Mouse (Mus musculus) erythroblast, embryonic 14.5 days (primary cell): ENCODE results near the gene Wnt2. TPM values are rescaled to one million over a fixed set of nuclear protein-coding genes. Genes with fewer than 3 reads are reported as not detected.

Experiments used
- H3K27me3 ChIP-seq: 2 replicates; pipeline ENCODE4 v1.6.1; 2012; ENCODE audit warnings: inconsistent platforms; ENCODE audit not compliant: control insufficient read depth
- H3K36me3 ChIP-seq: 2 replicates; pipeline ENCODE4 v1.6.1; 2012; ENCODE audit warnings: mild to moderate bottlenecking, inconsistent platforms; ENCODE audit not compliant: control insufficient read depth
- H3K4me1 ChIP-seq: 2 replicates; pipeline ENCODE4 v1.6.1; 2012; ENCODE audit warnings: inconsistent platforms; ENCODE audit not compliant: control insufficient read depth
- H3K4me3 ChIP-seq: replicated peaks from 2 replicates; pipeline ENCODE3; 2012; ENCODE audit warnings: moderate library complexity, mild to moderate bottlenecking, inconsistent platforms
- H3K9me3 ChIP-seq: 2 replicates; pipeline ENCODE4 v1.6.1; 2012; ENCODE audit warnings: low read length, inconsistent platforms, mixed read lengths; ENCODE audit not compliant: control insufficient read depth
- GATA1 ChIP-seq: IDR thresholded peaks from 2 replicates; pipeline ENCODE4 v1.6.1; 2012; ENCODE audit warnings: low read length, inconsistent platforms, mixed read lengths
- TAL1 ChIP-seq: IDR thresholded peaks from 3 replicates; pipeline ENCODE4 v1.6.1; 2012; ENCODE audit warnings: low read length, inconsistent platforms, mixed read lengths
- polyA plus RNA-seq: library from polyadenylated mRNA; stranded (reverse); fragments of >175 nt; gene quantifications from 2 replicates; pipeline ENCODE4 v1.2.3, GENCODE M21; 2012

Gene Wnt2
- polyA plus RNA-seq, 1 experiment, result not detected

DNA sequence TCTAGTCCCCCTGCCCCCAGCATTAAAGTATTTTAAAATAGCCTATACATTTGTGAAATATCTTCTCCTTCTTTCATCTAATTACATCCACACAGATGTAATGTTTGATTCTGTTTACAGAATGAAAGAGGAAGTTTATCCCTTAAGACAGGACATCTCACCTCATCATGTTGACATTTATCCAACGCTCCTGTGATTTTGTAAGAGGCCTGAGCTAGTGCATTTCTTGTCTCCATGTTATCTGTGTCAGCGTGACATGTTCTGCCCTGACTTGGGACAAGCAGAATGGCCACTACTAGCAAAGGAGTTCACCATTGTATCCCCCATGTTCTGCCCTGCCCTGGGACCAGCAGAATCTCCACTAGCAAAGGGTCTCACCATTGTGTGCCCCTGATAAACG lies 66.9 kb downstream of the Wnt2 start:
- Histone ChIP-seq H3K36me3 (no peaks in the 10 kb centered on the region), H3K27me3 (no peaks in the 10 kb centered on the region), H3K4me1 (no peaks in the 10 kb centered on the region), H3K4me3 (no peak overlapping the region), H3K9me3 (no peaks in the 10 kb centered on the region)
- TF ChIP-seq GATA1, result no peak
- TF ChIP-seq TAL1, result no peak

DNA sequence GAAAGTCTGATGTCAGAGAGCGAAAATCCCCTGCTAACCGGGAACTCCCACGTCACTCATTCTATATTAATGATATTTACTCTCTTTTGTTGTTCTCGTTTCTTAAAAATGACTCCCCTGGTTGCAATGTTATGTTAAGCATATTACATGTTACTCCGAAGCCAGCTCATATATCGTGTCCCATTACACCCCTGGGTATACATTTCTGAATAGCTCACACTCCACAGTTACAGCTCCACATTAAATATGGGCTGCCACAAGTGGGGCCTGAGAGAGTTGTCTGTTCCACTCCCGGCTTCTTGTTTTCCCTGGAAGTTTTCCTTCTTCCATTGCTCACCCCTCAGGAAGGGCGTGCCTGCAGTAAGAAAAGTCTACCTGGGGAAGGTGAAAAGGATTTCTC lies 78.6 kb downstream of the Wnt2 start:
- TF ChIP-seq GATA1, result no peak
- TF ChIP-seq TAL1, result no peak
- Histone ChIP-seq H3K4me1 (peaks cover 3% of the 10 kb centered on the region; the same call in 1 of the 2 replicates), H3K4me3 (no peak overlapping the region), H3K9me3 (no peaks in the 10 kb centered on the region), H3K27me3 (no peaks in the 10 kb centered on the region), H3K36me3 (no peaks in the 10 kb centered on the region)

DNA sequence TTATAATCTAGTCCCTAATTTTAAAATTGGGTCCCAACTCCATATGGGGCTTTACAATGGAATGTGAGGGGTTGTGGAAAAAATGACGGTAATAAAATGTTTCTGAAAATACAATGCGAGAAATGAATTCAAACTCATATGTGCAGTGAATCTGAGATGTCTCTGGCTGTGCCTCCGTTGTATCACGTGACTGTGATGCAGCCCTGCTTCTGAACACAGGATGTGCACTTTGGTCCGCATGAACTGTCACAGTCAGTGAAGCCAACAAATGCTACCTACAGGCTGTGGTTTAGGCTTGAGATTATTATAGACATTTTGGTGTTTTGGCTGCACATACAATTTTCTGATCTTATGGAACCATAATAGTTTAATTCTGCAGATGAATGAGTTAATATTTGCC lies 81.3 kb downstream of the Wnt2 start:
- Histone ChIP-seq H3K4me1 (peaks cover 3% of the 10 kb centered on the region; the same call in 1 of the 2 replicates), H3K36me3 (no peaks in the 10 kb centered on the region), H3K4me3 (no peak overlapping the region)

DNA sequence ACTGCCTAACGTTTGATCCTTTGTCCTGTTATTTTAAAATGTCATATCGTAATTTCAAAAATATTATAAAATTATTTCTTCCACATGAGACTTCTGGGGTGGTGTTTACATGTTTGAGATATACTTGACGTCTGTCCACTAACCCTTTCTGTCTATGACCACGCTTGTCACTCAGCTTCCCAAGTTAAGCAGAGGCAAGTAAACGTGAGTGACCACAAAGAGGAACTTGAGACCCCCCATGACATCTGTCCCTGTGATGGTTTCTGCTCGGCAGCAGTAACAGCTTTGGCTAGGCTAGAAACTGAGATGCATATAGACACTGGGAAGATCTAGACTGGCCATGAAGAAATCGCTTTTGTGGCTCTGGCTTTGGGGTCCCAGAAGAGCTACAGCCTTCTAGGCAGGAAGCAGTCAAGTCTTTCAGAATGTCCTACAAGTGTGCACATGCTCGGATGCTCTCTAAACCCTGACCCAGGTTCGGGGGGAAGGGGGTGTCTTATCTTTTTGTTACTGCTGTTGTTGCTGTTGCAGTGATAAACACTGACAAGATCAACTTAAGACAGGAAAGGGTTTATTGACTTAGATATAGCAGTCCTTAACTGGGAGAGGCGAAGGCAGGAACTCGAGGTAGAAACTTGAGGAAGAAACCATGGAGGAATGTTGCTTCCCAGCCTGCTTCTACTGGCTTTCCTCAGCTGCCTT lies 83.1 kb downstream of the Wnt2 start:
- H3K4me3 ChIP-seq, result no peak overlapping the region
- H3K27me3 ChIP-seq, result no peaks in the 10 kb centered on the region
- TF ChIP-seq GATA1 (no peak), TAL1 (no peak)
- H3K36me3 ChIP-seq, result peaks cover 3% of the 10 kb centered on the region; the same call in 1 of the 2 replicates
- H3K4me1 ChIP-seq, result peaks cover 3% of the 10 kb centered on the region; the same call in 1 of the 2 replicates
- H3K9me3 ChIP-seq, result no peaks in the 10 kb centered on the region

More for the DNA sequence above, 81.3 kb downstream of the Wnt2 start:
- H3K9me3 ChIP-seq, result no peaks in the 10 kb centered on the region
- no peak for TF ChIP-seq GATA1
- TF ChIP-seq TAL1, result no peak
- no peaks in the 10 kb centered on the region for H3K27me3 ChIP-seq

DNA sequence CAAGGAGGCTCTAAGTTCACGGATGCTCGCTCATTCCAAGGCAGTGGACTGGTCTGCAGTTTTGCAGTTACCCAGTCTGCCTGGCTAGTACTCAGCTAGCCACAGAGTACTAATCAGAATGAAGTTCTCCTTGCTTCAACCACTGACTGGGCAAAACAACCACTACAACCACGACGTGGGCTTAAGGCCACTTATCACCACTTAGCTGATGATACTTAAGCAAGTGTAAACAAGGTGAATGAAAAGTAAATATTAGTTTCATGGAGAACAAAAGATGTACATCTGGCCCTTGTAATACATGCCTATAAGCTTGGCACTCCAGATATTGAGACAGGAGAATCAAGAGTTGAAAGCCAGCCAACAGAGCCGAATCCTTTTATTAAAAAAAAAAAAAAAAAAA lies 83.9 kb downstream of the Wnt2 start:
- no peak for TF ChIP-seq GATA1
- no peak for TF ChIP-seq TAL1
- Histone ChIP-seq H3K27me3 (no peaks in the 10 kb centered on the region), H3K36me3 (peaks cover 5% of the 10 kb centered on the region; the same call in 1 of the 2 replicates), H3K4me3 (no peak overlapping the region), H3K9me3 (no peaks in the 10 kb centered on the region), H3K4me1 (peaks cover 3% of the 10 kb centered on the region; the same call in 1 of the 2 replicates)

DNA sequence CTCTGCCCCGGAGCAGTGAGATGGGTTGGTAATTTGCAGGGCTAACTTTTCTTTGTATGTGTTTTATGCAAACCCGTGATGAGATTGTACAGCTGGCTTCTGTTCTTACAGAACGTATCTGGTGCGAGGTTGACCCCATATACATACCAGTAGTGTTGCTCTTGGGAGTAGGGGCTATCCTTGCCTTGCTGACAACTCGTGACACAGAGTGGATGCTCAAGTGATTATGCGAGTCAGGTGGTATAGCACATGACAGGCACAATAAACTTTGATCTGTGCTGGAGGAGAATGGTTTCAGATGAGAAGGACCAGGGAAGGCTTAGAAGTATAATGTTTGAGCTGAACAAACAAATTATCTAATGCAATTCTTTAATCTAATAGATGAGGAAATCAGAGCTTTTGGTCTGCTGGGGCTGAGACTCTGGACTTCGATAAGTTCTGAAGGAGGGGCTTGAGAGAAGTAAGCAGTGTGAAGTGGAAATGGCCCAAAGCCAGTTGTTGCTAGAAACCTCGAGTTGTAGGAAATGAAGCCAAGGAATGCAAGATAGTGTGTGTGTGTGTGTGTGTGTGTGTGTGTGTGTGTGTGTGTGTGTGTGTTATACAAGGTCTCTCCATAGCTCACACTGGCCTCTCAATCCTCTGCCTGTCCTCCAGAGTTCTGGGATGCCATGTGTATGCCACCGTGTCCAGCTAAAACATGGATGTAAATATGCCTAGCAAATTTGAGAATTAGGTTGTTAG lies 86.3 kb downstream of the Wnt2 start:
- Histone ChIP-seq H3K36me3 (peaks cover 15% of the 10 kb centered on the region), H3K4me3 (no peak overlapping the region), H3K27me3 (no peaks in the 10 kb centered on the region), H3K9me3 (no peaks in the 10 kb centered on the region), H3K4me1 (peaks cover 3% of the 10 kb centered on the region; the same call in 1 of the 2 replicates)
- TF ChIP-seq TAL1, result no peak

DNA sequence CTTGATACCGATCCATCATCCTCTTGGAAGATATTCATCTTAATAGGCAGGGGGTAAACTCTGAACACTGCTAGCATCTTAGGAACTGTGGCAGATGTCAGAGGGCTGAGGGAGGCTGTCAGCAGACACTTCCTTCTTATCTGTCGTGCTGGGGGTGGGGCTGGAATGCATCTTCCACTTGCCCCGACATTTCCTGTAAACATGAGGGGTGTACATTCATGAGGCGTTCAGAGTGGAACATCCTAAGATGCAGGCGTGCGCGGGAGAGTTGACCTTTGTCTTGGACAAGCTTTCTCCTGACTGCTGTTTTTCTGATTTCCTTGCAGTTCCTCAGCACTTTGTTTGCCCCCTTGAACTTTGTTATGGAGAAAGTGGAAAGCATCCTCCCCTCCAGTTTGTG lies 88.0 kb downstream of the Wnt2 start:
- Histone ChIP-seq H3K27me3 (no peaks in the 10 kb centered on the region), H3K9me3 (no peaks in the 10 kb centered on the region), H3K4me3 (no peak overlapping the region), H3K4me1 (peaks cover 11% of the 10 kb centered on the region), H3K36me3 (peaks cover 24% of the 10 kb centered on the region)
- TF ChIP-seq GATA1, result no peak
- TF ChIP-seq TAL1, result no peak

DNA sequence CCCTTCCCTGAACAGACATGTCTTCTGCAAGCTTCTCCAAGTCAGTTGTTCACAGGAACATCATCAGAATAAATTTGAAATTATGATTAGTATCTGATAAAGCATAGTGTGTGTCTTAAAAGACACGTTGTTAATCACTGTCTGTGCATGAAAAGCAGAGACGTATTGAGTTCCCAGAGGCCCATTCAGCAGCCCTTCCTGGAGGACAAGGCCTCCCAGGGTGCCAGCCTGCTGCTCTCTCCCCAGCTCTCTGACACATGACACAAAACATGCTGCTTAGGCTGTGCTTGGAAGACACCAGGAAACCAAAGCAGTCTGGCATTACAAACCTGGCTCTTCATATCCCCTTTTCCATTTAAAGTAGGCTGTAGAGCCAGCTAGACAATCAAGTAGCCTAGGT lies 88.5 kb downstream of the Wnt2 start:
- peaks cover 11% of the 10 kb centered on the region for H3K4me1 ChIP-seq
- H3K4me3 ChIP-seq, result no peak overlapping the region
- peaks cover 24% of the 10 kb centered on the region for H3K36me3 ChIP-seq
- no peak for TF ChIP-seq GATA1
- no peak for TF ChIP-seq TAL1
- H3K27me3 ChIP-seq, result no peaks in the 10 kb centered on the region
- H3K9me3 ChIP-seq, result no peaks in the 10 kb centered on the region

Other genes with a start within 250 kb of the Wnt2 start
- gene Asz1, start 78.5 kb upstream of the Wnt2 start, polyA plus RNA-seq, result not detected in 2 replicates
- 0.01 TPM in 1 of 2 replicates, not detected in the other for gene Cftr, start 140.1 kb upstream of the Wnt2 start, polyA plus RNA-seq